Mouse (Mus musculus) C2C12 (cell line): Measurements from ENCODE around the gene Pofut2.

Experiments
- CEBPB ChIP-seq: IDR thresholded peaks from one replicate; pipeline ENCODE4 v1.6.1; 2011; ENCODE audit warnings: low read depth, mild to moderate bottlenecking, control low read depth, moderate library complexity
- CTCF ChIP-seq: IDR thresholded peaks from one replicate; pipeline ENCODE4 v1.5.1; 2011; ENCODE audit not compliant: control insufficient read depth, insufficient read depth, insufficient read length
- MAX ChIP-seq: IDR thresholded peaks from one replicate; pipeline ENCODE4 v1.6.1; 2011; ENCODE audit warnings: mild to moderate bottlenecking, control low read depth
- MYOG ChIP-seq: IDR thresholded peaks from one replicate; pipeline ENCODE4 v1.6.1; 2011; ENCODE audit not compliant: control insufficient read depth, insufficient read length; ENCODE audit errors: extremely low read depth
- USF1 ChIP-seq: IDR thresholded peaks from one replicate; pipeline ENCODE4 v1.6.1; 2011; ENCODE audit warnings: low read depth, mild to moderate bottlenecking, control low read depth, moderate library complexity

DNA sequence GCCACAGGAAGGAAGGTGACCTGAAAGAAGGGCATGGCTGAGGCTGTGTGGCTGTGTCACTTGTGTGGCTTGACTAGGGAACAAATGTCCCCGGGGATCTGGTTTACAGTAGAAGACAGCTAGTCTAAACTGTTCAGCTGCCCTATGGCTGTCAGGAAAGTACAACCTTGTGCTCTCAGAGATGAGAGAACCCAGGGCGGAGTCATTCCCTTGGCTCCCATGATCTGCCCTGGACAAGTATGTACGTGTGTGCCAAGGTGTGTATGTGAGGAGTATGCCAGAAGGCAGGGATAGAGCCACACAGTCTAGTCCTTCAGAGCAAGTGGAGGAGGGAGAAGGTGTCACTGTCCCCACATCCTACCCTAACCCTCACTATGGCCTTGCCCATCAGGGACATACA is 48.4 kb upstream of the Pofut2 start:
- no peak for TF ChIP-seq CTCF
- no peak for TF ChIP-seq MAX
- no peak for TF ChIP-seq USF1
- no peak for TF ChIP-seq MYOG
- no peak for TF ChIP-seq CEBPB
